Mouse (Mus musculus) layer of hippocampus, adult 11-12 months (tissue): Measurements from ENCODE around the gene Napepld.
"Not testable (repeated sequence)": the region's sequence is repeated elsewhere in the genome, so short reads cannot be mapped to it uniquely, and the experiment has no call there.

Source experiments
- DNase-seq: peaks from one replicate; pipeline ENCODE4 v3.0.0; 2022; ENCODE audit warnings: low spot score

The Napepld gene

GRCm38 (mm10) chr5:21706546-21706945 lies 5.3 kb upstream of the Napepld start:
- DNase-seq: no peak

DNA sequence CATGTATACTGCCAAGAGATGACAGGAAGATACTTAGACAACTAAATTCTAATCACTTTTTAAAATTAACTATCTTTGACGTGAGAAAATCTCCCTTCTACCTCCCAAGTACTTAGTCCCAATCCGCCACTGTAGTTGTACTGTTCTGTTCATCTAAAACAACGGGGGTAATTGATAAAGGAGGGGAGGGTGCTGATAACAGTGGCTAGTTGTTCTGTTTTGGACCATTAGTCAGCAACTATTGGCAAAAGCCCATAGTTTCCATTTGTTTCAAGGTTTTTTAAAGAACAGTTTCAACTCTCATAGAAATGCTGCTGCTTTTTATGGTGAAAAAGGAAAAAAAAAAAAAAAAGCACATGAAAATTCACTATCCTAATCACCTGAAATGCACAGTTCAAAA lies 2.5 kb upstream of the Napepld start:
- no peak for DNase-seq

GRCm38 (mm10) chr5:21702873-21703475 lies 1.8 kb upstream of the Napepld start:
- DNase-seq: no peak

- DNase-seq: no peak
Measured at GRCm38 (mm10) chr5:21702009-21702364, 791 bp upstream of the Napepld start.

GRCm38 (mm10) chr5:21700934-21701333 lies 262 bp downstream of the Napepld start:
- DNase-seq: no peak

GRCm38 (mm10) chr5:21700272-21700821 lies 849 bp downstream of the Napepld start:
- DNase-seq: no peak

- not testable (repeated sequence) for DNase-seq
Measured at GRCm38 (mm10) chr5:21699555-21699954, 1.6 kb downstream of the Napepld start.

DNA sequence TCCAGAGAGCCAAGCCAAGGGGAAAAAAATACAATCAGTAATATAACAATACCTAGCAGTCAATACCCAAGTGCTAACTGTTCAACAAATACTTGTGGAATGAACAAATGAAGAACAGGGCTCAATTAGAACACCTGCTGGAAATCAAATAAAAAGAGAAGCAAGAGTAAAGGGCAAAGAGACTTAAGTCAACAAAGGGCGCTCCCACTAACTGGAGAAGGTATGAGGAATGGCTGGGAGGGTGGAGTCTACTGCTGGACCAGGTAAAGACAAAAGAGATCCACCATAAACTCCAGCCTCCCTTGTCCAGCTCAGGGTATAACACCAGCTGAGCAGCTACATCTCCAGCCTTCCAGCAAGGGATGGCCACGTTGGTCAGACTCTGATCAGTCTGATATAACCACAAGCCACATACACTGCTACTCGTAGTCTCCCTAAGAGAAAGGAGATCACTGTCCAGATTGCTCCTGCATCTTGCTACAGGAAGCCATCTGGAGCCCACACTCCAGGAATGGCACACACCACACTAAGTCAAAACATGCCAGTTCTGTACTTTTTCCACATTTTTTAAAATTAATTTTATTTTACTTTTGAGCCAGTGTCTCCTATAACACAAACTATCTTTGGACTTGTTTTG lies 6.2 kb downstream of the Napepld start:
- no peak for DNase-seq

- DNase-seq: no peak
Measured at GRCm38 (mm10) chr5:21693372-21693870, 7.8 kb downstream of the Napepld start.

GRCm38 (mm10) chr5:21692230-21692629 lies 9.0 kb downstream of the Napepld start:
- no peak for DNase-seq

DNA sequence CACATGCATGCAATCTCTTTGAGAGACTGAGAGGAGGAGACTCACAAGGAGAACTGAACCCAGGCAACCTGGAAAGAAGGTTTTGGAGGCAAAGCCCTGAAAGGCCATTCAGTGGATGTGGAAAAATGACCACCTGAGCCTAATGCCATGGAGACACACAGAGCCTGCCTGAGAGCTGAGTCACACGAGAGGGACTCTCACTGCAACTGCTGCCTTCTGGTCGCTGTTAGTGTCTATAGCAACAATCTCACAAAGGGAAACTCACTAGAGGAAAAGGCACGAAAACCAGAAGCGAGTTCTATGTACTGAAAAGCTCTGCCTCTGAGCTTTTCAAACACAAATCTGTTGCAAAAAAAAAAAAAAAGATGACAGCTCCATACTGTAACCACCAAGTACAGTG lies 14.2 kb downstream of the Napepld start:
- DNase-seq: no peak

- no peak for DNase-seq
Measured at GRCm38 (mm10) chr5:21685001-21685400, 16.2 kb downstream of the Napepld start.

GRCm38 (mm10) chr5:21683811-21684210 lies 17.4 kb downstream of the Napepld start:
- DNase-seq: no peak

GRCm38 (mm10) chr5:21680940-21681339 lies 20.3 kb downstream of the Napepld start:
- peak; percentile 56 for DNase-seq

GRCm38 (mm10) chr5:21680029-21680428 lies 21.2 kb downstream of the Napepld start:
- DNase-seq: no peak

GRCm38 (mm10) chr5:21678363-21678762 lies 22.8 kb downstream of the Napepld start:
- DNase-seq: no peak

GRCm38 (mm10) chr5:21677939-21678338 lies 23.3 kb downstream of the Napepld start:
- peak; percentile 31 for DNase-seq

DNA sequence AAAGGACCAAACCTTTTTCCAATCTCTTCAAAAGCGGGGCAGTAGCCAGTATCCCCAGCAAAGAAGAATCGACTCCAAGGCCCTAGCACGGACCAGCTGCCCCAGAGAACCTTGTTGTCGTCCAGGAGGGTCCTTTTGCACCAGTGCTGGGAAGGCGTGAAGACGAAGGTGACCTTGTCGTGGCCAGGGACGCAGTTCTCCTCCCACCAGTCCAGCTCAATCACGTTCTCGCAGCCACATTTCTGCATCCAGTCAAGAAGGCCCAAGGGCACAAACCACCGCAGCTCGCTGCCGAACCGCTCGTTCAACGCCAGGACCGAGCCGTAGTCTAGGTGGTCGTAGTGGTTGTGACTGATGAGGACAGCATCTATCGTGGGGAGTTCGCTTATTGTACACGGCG lies 25.7 kb downstream of the Napepld start:
- DNase-seq: no peak

GRCm38 (mm10) chr5:21675019-21675418 lies 26.2 kb downstream of the Napepld start:
- DNase-seq: no peak

DNA sequence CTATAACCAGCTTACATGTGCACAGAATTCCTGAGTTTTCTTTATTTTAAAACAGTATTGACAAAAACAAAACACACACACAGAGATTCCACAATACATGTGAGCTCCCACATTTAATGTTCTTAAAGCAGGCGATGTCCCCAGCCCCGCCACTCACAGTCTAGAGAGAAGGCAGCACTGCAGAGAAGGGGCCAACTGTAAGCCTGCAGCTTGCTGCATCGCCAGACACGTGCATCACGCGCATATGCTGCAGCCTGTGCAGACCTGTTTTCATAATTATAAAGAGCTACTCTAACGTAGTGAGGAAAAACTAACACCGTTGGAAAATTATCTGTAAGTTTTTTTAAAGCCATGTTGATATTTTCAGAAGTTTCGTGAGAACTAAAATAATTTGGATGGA lies 27.5 kb downstream of the Napepld start:
- no peak for DNase-seq

GRCm38 (mm10) chr5:21672812-21673635 lies 28.2 kb downstream of the Napepld start:
- DNase-seq: no peak

DNA sequence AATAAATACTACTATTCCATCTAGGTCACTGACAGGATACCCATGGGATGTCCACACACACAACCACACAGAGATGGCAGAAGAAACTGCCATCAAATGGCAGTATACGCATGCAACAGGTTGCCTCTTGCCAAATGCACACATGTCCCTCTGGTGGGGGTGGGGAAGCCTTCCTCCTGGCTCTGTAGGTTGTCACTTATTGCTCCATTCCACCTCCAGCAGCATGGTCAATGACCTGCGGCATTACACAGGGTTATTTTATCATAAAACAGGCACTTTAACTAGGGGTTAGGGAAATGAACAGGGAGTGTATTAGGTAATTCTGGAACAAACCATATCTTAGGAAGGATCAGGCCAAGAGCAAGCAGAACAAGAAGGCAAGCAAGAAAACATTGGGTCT lies 31.9 kb downstream of the Napepld start:
- no peak for DNase-seq
